31 mouse cellular contexts compared by ENCODE assay signal in the genomic region with DNA sequence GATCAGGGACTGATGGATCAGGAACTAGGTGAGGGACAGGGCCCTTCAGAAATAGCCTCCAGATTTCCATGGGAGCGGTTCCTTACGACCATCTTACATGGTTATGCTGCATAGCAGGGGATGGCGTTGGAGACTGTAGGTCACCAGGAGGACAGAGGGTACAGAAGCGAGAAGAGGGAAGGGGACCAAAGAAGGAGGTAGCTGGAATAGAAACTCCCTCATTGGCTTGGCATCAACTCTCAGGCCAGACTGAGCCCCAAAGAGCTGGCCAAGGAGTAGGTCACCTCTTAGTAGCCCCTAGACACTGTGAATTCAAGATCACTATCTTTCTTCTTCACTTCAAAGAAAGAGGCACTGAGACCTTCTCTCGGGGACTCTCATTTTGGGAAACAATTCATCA. TPM values are rescaled to one million over a fixed set of nuclear protein-coding genes. Genes with fewer than 3 reads are reported as not detected.
A peak's percentile ranks its signal among the peaks of the same experiment; 100 is the strongest.
DNase-seq lines count a peak whose midpoint lies in the region; ATAC-seq and TF ChIP-seq lines count a peak whose summit lies in the region.
"Had no signal": no experiment of that assay in that cellular context is flagged by ENCODE, and none has a peak within 500 bp of the region (broad histone marks: within the 10 kb centered on the region; RNA-seq: fewer than 3 reads in every experiment).

No protein-coding gene starts in this region.

- peak overlapping the region; percentile 92 for H3K4me3 ChIP-seq in gastrocnemius, adult 2 months
- H3K4me3 ChIP-seq in heart, embryonic 13.5 days, result peak overlapping the region; percentile 85
- H3K4me3 ChIP-seq in midbrain, embryonic 11.5 days (ENCODE audit: low read depth, low read length), result no peak overlapping the region
- H3K4me3 ChIP-seq in midbrain, embryonic 16.5 days (ENCODE audit: low read depth, low read length), result no peak overlapping the region
- H3K4me3 ChIP-seq: hindbrain, embryonic 15.5 days; megakaryocyte, embryonic 14.5 days; midbrain, embryonic 13.5 days; neural tube, embryonic 15.5 days had no signal

- H3K27me3 ChIP-seq in heart, embryonic 13.5 days (replicated peaks), result peaks cover 47% of the 10 kb centered on the region
- H3K27me3 ChIP-seq in midbrain, embryonic 11.5 days (ENCODE audit: control insufficient read depth, insufficient read depth, low read length), result peaks cover 25% of the 10 kb centered on the region
- H3K27me3 ChIP-seq in midbrain, embryonic 16.5 days (ENCODE audit: control insufficient read depth, insufficient read depth, low read depth, low read length), result peaks cover 30% of the 10 kb centered on the region

- H3K9ac ChIP-seq in heart, embryonic 13.5 days, result peak overlapping the region; percentile 99
- no peak overlapping the region for H3K9ac ChIP-seq in midbrain, embryonic 11.5 days (ENCODE audit: low read length)
- no peak overlapping the region for H3K9ac ChIP-seq in midbrain, embryonic 16.5 days (ENCODE audit: low read depth, low read length)
- H3K9ac ChIP-seq: hindbrain, embryonic 15.5 days; limb, embryonic 12.5 days; midbrain, embryonic 13.5 days; neural tube, embryonic 15.5 days had no signal

- H3K9me3 ChIP-seq in heart, embryonic 13.5 days, result no peaks in the 10 kb centered on the region
- no peaks in the 10 kb centered on the region for H3K9me3 ChIP-seq in midbrain, embryonic 11.5 days (ENCODE audit: control insufficient read depth, low read length)
- no peaks in the 10 kb centered on the region for H3K9me3 ChIP-seq in midbrain, embryonic 16.5 days (replicated peaks; ENCODE audit: control insufficient read depth, low read length, poor library complexity, severe bottlenecking)
- H3K9me3 ChIP-seq: G1E; hindbrain, embryonic 15.5 days; limb, embryonic 12.5 days; megakaryocyte, embryonic 14.5 days; midbrain, embryonic 13.5 days; neural tube, embryonic 15.5 days had no signal

- peak overlapping the region; percentile 88 for H3K4me2 ChIP-seq in heart, embryonic 13.5 days
- H3K4me2 ChIP-seq in midbrain, embryonic 11.5 days, result no peak overlapping the region
- no peak overlapping the region for H3K4me2 ChIP-seq in midbrain, embryonic 16.5 days (ENCODE audit: low read length)
- H3K4me2 ChIP-seq: hindbrain, embryonic 15.5 days; limb, embryonic 12.5 days; liver, embryonic 11.5 days; midbrain, embryonic 13.5 days had no signal

- 38% methylated on average over 5 of the region's 5 CpGs for WGBS in heart, embryonic 13.5 days
- 80% methylated on average over 5 of the region's 5 CpGs for WGBS in midbrain, embryonic 11.5 days
- WGBS in midbrain, embryonic 16.5 days, result 86% methylated on average over 5 of the region's 5 CpGs

- peaks cover 46% of the 10 kb centered on the region for H3K4me1 ChIP-seq in heart, embryonic 13.5 days
- H3K4me1 ChIP-seq in midbrain, embryonic 11.5 days (ENCODE audit: control insufficient read depth, insufficient read depth, low read length), result peaks cover 11% of the 10 kb centered on the region
- peaks cover 9% of the 10 kb centered on the region for H3K4me1 ChIP-seq in midbrain, embryonic 16.5 days (ENCODE audit: control insufficient read depth, insufficient read depth, low read length)
- H3K4me1 ChIP-seq: megakaryocyte, embryonic 14.5 days had no signal

- intact Hi-C loops in gastrocnemius, adult 2 months (cut with DNase I), result no loop called here

- peak; percentile 53 for DNase-seq in gastrocnemius, adult 2 months
- DNase-seq in gastrocnemius, adult 8-10 months (ENCODE audit: low spot score in 2 of 2), result no peak
- DNase-seq in heart, postnatal 4 days, result no peak
- DNase-seq in midbrain, embryonic 11.5 days (ENCODE audit: low spot score, missing footprints), result peak; percentile 2
- no peak for DNase-seq in testis, postnatal 14 days (ENCODE audit: low spot score)
- DNase-seq: adrenal gland, adult 8-10 months; cerebellum, adult 2 months; cerebellum, postnatal 14 days; gastrocnemius, postnatal 36 days; kidney, adult 11 months; kidney, postnatal 14 days; layer of hippocampus, adult 9-11 months; lung, postnatal 4 days; retina, postnatal 1 day; right cerebral cortex, postnatal 14 days; thymus, postnatal 4 days had no signal

- TF ChIP-seq CTCF in gastrocnemius, adult 2 months (IDR thresholded peaks at IDR 0.05), result no peak

- H3K36me3 ChIP-seq in heart, embryonic 13.5 days, result peaks cover 42% of the 10 kb centered on the region
- H3K36me3 ChIP-seq in midbrain, embryonic 11.5 days (ENCODE audit: control insufficient read depth, insufficient read depth, low read length), result no peaks in the 10 kb centered on the region
- no peaks in the 10 kb centered on the region for H3K36me3 ChIP-seq in midbrain, embryonic 16.5 days (ENCODE audit: control insufficient read depth, insufficient read depth, low read length)
- H3K36me3 ChIP-seq: G1E; hindbrain, embryonic 15.5 days; limb, embryonic 12.5 days; midbrain, embryonic 13.5 days; neural tube, embryonic 15.5 days had no signal

- H3K27ac ChIP-seq in gastrocnemius, adult 2 months, result peak overlapping the region; percentile 99
- H3K27ac ChIP-seq in heart, embryonic 13.5 days (replicated peaks), result peak overlapping the region; percentile 98
- no peak overlapping the region for H3K27ac ChIP-seq in midbrain, embryonic 11.5 days (ENCODE audit: low read depth, low read length)
- H3K27ac ChIP-seq in midbrain, embryonic 16.5 days (ENCODE audit: low read length), result no peak overlapping the region
- H3K27ac ChIP-seq: hindbrain, embryonic 15.5 days; limb, embryonic 12.5 days; midbrain, embryonic 13.5 days; neural tube, embryonic 15.5 days had no signal

- no peak for ATAC-seq in heart, embryonic 13.5 days (ENCODE audit: extremely low read depth, insufficient number of reproducible peaks, low FRiP score, low TSS enrichment)
- no peak for ATAC-seq in midbrain, embryonic 11.5 days (ENCODE audit: low FRiP score)
- ATAC-seq in midbrain, embryonic 16.5 days, result no peak
- ATAC-seq: forebrain, embryonic 14.5 days; inflammation-experienced regulatory T-cells, adult 6 months; midbrain, embryonic 13.5 days had no signal

RNA-seq across cellular contexts. Expression of a gene that starts 53.6 kb away (rescaled TPM):
- total RNA-seq in gastrocnemius, adult 2 months (2021), result not detected
- not detected for total RNA-seq in gastrocnemius, adult 8-10 months (2022)
- polyA plus RNA-seq in heart, embryonic 13.5 days (2015; fragmentation: Nextera tagmentation; extraction: Ambion mirVana), result 11.8 and 14.7 TPM in 2 replicates
- 1 to 10 TPM; 1.6 to 2.5 TPM for total RNA-seq in heart, postnatal 4 days (2021)
- not detected in 2 replicates for polyA plus RNA-seq in midbrain, embryonic 11.5 days (2014; fragmentation: Nextera tagmentation; extraction: Ambion mirVana)
- polyA plus RNA-seq in midbrain, embryonic 16.5 days (2015; fragmentation: Nextera tagmentation; extraction: Ambion mirVana), result not detected in 2 replicates
- total RNA-seq: gastrocnemius, postnatal 36 days; hematopoietic stem cell, adult 5-6 weeks; left cerebral cortex, postnatal 14 days; monocyte, adult 5-6 weeks had no signal
- polyA plus RNA-seq: cerebellum, adult 2 months; forebrain, embryonic 14.5 days; G1E; hindbrain, embryonic 15.5 days; inflammation-experienced regulatory T-cells, adult 6 months; midbrain, embryonic 13.5 days; thymus, postnatal 0 days had no signal

Comparison
In these comparisons a context has a peak if more than half of its experiments do, and no peak if none do; other contexts are left out.
1. DNase-seq: peak in gastrocnemius, adult 2 months (single experiment) and midbrain, embryonic 11.5 days (single experiment); none in gastrocnemius, adult 8-10 months (0 of 2), heart, postnatal 4 days (single experiment) and testis, postnatal 14 days (single experiment).
2. H3K27ac ChIP-seq: peak in gastrocnemius, adult 2 months (single experiment) and heart, embryonic 13.5 days (single experiment); none in midbrain, embryonic 11.5 days (single experiment) and midbrain, embryonic 16.5 days (single experiment).
3. H3K4me3 ChIP-seq: peak in gastrocnemius, adult 2 months (single experiment) and heart, embryonic 13.5 days (single experiment); none in midbrain, embryonic 11.5 days (single experiment) and midbrain, embryonic 16.5 days (single experiment).